Mouse (Mus musculus): ENCODE results near the gene S100a6. TPM values are rescaled to one million over a fixed set of nuclear protein-coding genes. Genes with fewer than 3 reads are reported as not detected.

S100a6 gene
- polyA plus RNA-seq, 1 experiment from 2014 or later = 23.7 TPM

- Histone ChIP-seq H3K27me3 (ENCODE audit: control insufficient read depth, insufficient read depth, low read length) (no peaks in the 10 kb centered on the region), H3K27ac (replicated peaks; ENCODE audit: low read depth, low read length) (no peak overlapping the region), H3K4me3 (ENCODE audit: low read depth, low read length) (no peak overlapping the region), H3K9me3 (replicated peaks; ENCODE audit: control insufficient read depth, low read length) (no peaks in the 10 kb centered on the region), H3K36me3 (replicated peaks; ENCODE audit: control insufficient read depth, insufficient read depth, low read depth, low read length) (no peaks in the 10 kb centered on the region), H3K4me2 (ENCODE audit: low read depth, low read length) (no peak overlapping the region), H3K4me1 (ENCODE audit: control insufficient read depth, insufficient read depth, low read length) (no peaks in the 10 kb centered on the region), H3K9ac (replicated peaks; ENCODE audit: low read length) (no peak overlapping the region)
- WGBS = 53% methylated on average over 7 of the region's 7 CpGs
- ATAC-seq (replicated peaks; ENCODE audit: insufficient number of reproducible peaks, low FRiP score, low TSS enrichment, low read depth) = no peak
- DNase-seq (ENCODE audit: low spot score) = no peak
Observed at GRCm38 (mm10) chr3:90621552-90621951, 8.9 kb downstream of the S100a6 start.

GRCm38 (mm10) chr3:90623435-90624071 is 10.9 kb downstream of the S100a6 start:
- ATAC-seq (replicated peaks; ENCODE audit: insufficient number of reproducible peaks, low FRiP score, low TSS enrichment, low read depth) (0 out of 2 replicates have a peak, but pooled peaks have one; percentile 34), DNase-seq (ENCODE audit: low spot score) (peak; percentile 66)
- 22% methylated on average over 2 of the region's 2 CpGs for WGBS
- Histone ChIP-seq H3K9ac (replicated peaks; ENCODE audit: low read length) (no peak overlapping the region), H3K9me3 (replicated peaks; ENCODE audit: control insufficient read depth, low read length) (no peaks in the 10 kb centered on the region), H3K4me1 (ENCODE audit: control insufficient read depth, insufficient read depth, low read length) (no peaks in the 10 kb centered on the region), H3K36me3 (replicated peaks; ENCODE audit: control insufficient read depth, insufficient read depth, low read depth, low read length) (no peaks in the 10 kb centered on the region), H3K4me3 (ENCODE audit: low read depth, low read length) (no peak overlapping the region), H3K27me3 (ENCODE audit: control insufficient read depth, insufficient read depth, low read length) (no peaks in the 10 kb centered on the region), H3K27ac (replicated peaks; ENCODE audit: low read depth, low read length) (no peak overlapping the region), H3K4me2 (ENCODE audit: low read depth, low read length) (no peak overlapping the region)

- no peak for ATAC-seq (replicated peaks; ENCODE audit: insufficient number of reproducible peaks, low FRiP score, low TSS enrichment, low read depth)
- no peaks in the 10 kb centered on the region for H3K36me3 ChIP-seq (replicated peaks; ENCODE audit: control insufficient read depth, insufficient read depth, low read depth, low read length)
- H3K27me3 ChIP-seq (ENCODE audit: control insufficient read depth, insufficient read depth, low read length) = no peaks in the 10 kb centered on the region
- no peak overlapping the region for H3K4me2 ChIP-seq (ENCODE audit: low read depth, low read length)
- no peaks in the 10 kb centered on the region for H3K4me1 ChIP-seq (ENCODE audit: control insufficient read depth, insufficient read depth, low read length)
- no peak overlapping the region for H3K9ac ChIP-seq (replicated peaks; ENCODE audit: low read length)
- DNase-seq (ENCODE audit: low spot score) = no peak
- H3K27ac ChIP-seq (replicated peaks; ENCODE audit: low read depth, low read length) = no peak overlapping the region
- WGBS = 77% methylated on average over 5 of the region's 5 CpGs
- H3K9me3 ChIP-seq (replicated peaks; ENCODE audit: control insufficient read depth, low read length) = no peaks in the 10 kb centered on the region
- no peak overlapping the region for H3K4me3 ChIP-seq (ENCODE audit: low read depth, low read length)
Observed at GRCm38 (mm10) chr3:90625496-90625895, 12.8 kb downstream of the S100a6 start.

- no peak overlapping the region for H3K27ac ChIP-seq (replicated peaks; ENCODE audit: low read depth, low read length)
- H3K36me3 ChIP-seq (replicated peaks; ENCODE audit: control insufficient read depth, insufficient read depth, low read depth, low read length) = no peaks in the 10 kb centered on the region
- 74% methylated on average over 9 of the region's 9 CpGs for WGBS
- no peaks in the 10 kb centered on the region for H3K4me1 ChIP-seq (ENCODE audit: control insufficient read depth, insufficient read depth, low read length)
- no peak overlapping the region for H3K9ac ChIP-seq (replicated peaks; ENCODE audit: low read length)
- no peak overlapping the region for H3K4me2 ChIP-seq (ENCODE audit: low read depth, low read length)
- no peak for DNase-seq (ENCODE audit: low spot score)
- no peak for ATAC-seq (replicated peaks; ENCODE audit: insufficient number of reproducible peaks, low FRiP score, low TSS enrichment, low read depth)
- no peaks in the 10 kb centered on the region for H3K9me3 ChIP-seq (replicated peaks; ENCODE audit: control insufficient read depth, low read length)
- H3K4me3 ChIP-seq (ENCODE audit: low read depth, low read length) = no peak overlapping the region
- no peaks in the 10 kb centered on the region for H3K27me3 ChIP-seq (ENCODE audit: control insufficient read depth, insufficient read depth, low read length)
Observed at GRCm38 (mm10) chr3:90626266-90627021, 13.8 kb downstream of the S100a6 start.

- Histone ChIP-seq H3K4me2 (ENCODE audit: low read depth, low read length) (no peak overlapping the region), H3K27me3 (ENCODE audit: control insufficient read depth, insufficient read depth, low read length) (no peaks in the 10 kb centered on the region), H3K9ac (replicated peaks; ENCODE audit: low read length) (no peak overlapping the region), H3K27ac (replicated peaks; ENCODE audit: low read depth, low read length) (no peak overlapping the region), H3K4me3 (ENCODE audit: low read depth, low read length) (no peak overlapping the region), H3K36me3 (replicated peaks; ENCODE audit: control insufficient read depth, insufficient read depth, low read depth, low read length) (no peaks in the 10 kb centered on the region), H3K4me1 (ENCODE audit: control insufficient read depth, insufficient read depth, low read length) (no peaks in the 10 kb centered on the region), H3K9me3 (replicated peaks; ENCODE audit: control insufficient read depth, low read length) (no peaks in the 10 kb centered on the region)
- 91% methylated on average over 5 of the region's 5 CpGs for WGBS
- ATAC-seq (replicated peaks; ENCODE audit: insufficient number of reproducible peaks, low FRiP score, low TSS enrichment, low read depth) = no peak
- no peak for DNase-seq (ENCODE audit: low spot score)
Observed at GRCm38 (mm10) chr3:90627366-90627765, 14.7 kb downstream of the S100a6 start.

- Histone ChIP-seq H3K9me3 (replicated peaks; ENCODE audit: control insufficient read depth, low read length) (no peaks in the 10 kb centered on the region), H3K27me3 (ENCODE audit: control insufficient read depth, insufficient read depth, low read length) (no peaks in the 10 kb centered on the region), H3K27ac (replicated peaks; ENCODE audit: low read depth, low read length) (no peak overlapping the region), H3K4me2 (ENCODE audit: low read depth, low read length) (no peak overlapping the region), H3K4me3 (ENCODE audit: low read depth, low read length) (no peak overlapping the region), H3K36me3 (replicated peaks; ENCODE audit: control insufficient read depth, insufficient read depth, low read depth, low read length) (no peaks in the 10 kb centered on the region), H3K9ac (replicated peaks; ENCODE audit: low read length) (no peak overlapping the region), H3K4me1 (ENCODE audit: control insufficient read depth, insufficient read depth, low read length) (no peaks in the 10 kb centered on the region)
- ATAC-seq (replicated peaks; ENCODE audit: insufficient number of reproducible peaks, low FRiP score, low TSS enrichment, low read depth) = no peak
- 61% methylated on average over 4 of the region's 4 CpGs for WGBS
- no peak for DNase-seq (ENCODE audit: low spot score)
Observed at GRCm38 (mm10) chr3:90627807-90628206, 15.1 kb downstream of the S100a6 start.

- DNase-seq (ENCODE audit: low spot score) (no peak), ATAC-seq (replicated peaks; ENCODE audit: insufficient number of reproducible peaks, low FRiP score, low TSS enrichment, low read depth) (no peak)
- H3K9ac ChIP-seq (replicated peaks; ENCODE audit: low read length) = no peak overlapping the region
- H3K4me2 ChIP-seq (ENCODE audit: low read depth, low read length) = no peak overlapping the region
- H3K36me3 ChIP-seq (replicated peaks; ENCODE audit: control insufficient read depth, insufficient read depth, low read depth, low read length) = no peaks in the 10 kb centered on the region
- no peak overlapping the region for H3K27ac ChIP-seq (replicated peaks; ENCODE audit: low read depth, low read length)
- 80% methylated on average over 2 of the region's 2 CpGs for WGBS
- no peaks in the 10 kb centered on the region for H3K9me3 ChIP-seq (replicated peaks; ENCODE audit: control insufficient read depth, low read length)
- H3K27me3 ChIP-seq (ENCODE audit: control insufficient read depth, insufficient read depth, low read length) = no peaks in the 10 kb centered on the region
- no peak overlapping the region for H3K4me3 ChIP-seq (ENCODE audit: low read depth, low read length)
- no peaks in the 10 kb centered on the region for H3K4me1 ChIP-seq (ENCODE audit: control insufficient read depth, insufficient read depth, low read length)
Observed at GRCm38 (mm10) chr3:90629298-90629697, 16.6 kb downstream of the S100a6 start.

GRCm38 (mm10) chr3:90631984-90632383 is 19.3 kb downstream of the S100a6 start:
- H3K9me3 ChIP-seq (replicated peaks; ENCODE audit: control insufficient read depth, low read length) = no peaks in the 10 kb centered on the region
- H3K4me3 ChIP-seq (ENCODE audit: low read depth, low read length) = no peak overlapping the region
- H3K9ac ChIP-seq (replicated peaks; ENCODE audit: low read length) = no peak overlapping the region
- H3K4me2 ChIP-seq (ENCODE audit: low read depth, low read length) = no peak overlapping the region
- WGBS = 86% methylated on average over 2 of the region's 2 CpGs
- H3K27ac ChIP-seq (replicated peaks; ENCODE audit: low read depth, low read length) = no peak overlapping the region
- ATAC-seq (replicated peaks; ENCODE audit: insufficient number of reproducible peaks, low FRiP score, low TSS enrichment, low read depth) = no peak
- H3K27me3 ChIP-seq (ENCODE audit: control insufficient read depth, insufficient read depth, low read length) = no peaks in the 10 kb centered on the region
- DNase-seq (ENCODE audit: low spot score) = no peak
- no peaks in the 10 kb centered on the region for H3K36me3 ChIP-seq (replicated peaks; ENCODE audit: control insufficient read depth, insufficient read depth, low read depth, low read length)
- no peaks in the 10 kb centered on the region for H3K4me1 ChIP-seq (ENCODE audit: control insufficient read depth, insufficient read depth, low read length)

All from embryonic facial prominence, embryonic 11.5 days (tissue).